27 mouse cellular contexts compared by ENCODE assay signal in the genomic region with DNA sequence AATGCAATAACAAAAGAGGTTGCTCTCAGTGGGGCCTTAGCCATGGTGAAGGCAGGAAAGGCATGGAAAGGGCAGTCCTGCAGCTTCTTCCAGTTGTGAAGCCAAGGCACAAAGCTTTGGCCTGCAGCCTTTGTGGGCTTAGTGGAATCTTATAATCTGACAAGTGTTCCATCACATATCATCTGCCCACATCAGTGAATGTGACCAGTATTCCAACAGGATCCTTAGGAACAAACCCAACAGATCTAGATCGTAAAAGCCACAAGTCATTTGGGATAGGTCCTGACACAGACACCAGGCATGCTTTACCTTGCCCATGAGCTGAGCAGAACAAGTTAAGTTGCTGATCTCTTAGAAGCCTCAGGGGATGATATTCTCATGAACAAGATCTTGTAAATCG.
"Had no signal": no experiment of that assay in that cellular context is flagged by ENCODE, and none has a peak within 500 bp of the region (broad histone marks: within the 10 kb centered on the region; RNA-seq: fewer than 3 reads in every experiment).

No protein-coding gene starts in this region.

- DNase-seq: left cerebral cortex, postnatal 4 days; liver; liver, embryonic 13.5 days; liver, postnatal 0 days; lung, adult 18-20 months; lung, adult 2 months; lung, embryonic 14.5 days; lung, postnatal 10 days; lung, postnatal 14 days; lung, postnatal 36 days; lung, postnatal 4 days; midbrain, embryonic 14.5 days had no signal

- H3K36me3 ChIP-seq: limb, embryonic 10.5 days; limb, embryonic 13.5 days; limb, embryonic 15.5 days; liver, embryonic 12.5 days; liver, embryonic 13.5 days; liver, embryonic 15.5 days; lung, embryonic 15.5 days; midbrain, embryonic 10.5 days; midbrain, embryonic 12.5 days; midbrain, embryonic 13.5 days; midbrain, embryonic 15.5 days had no signal

- H3K27me3 ChIP-seq: limb, embryonic 12.5 days; limb, embryonic 13.5 days; limb, embryonic 15.5 days; liver, embryonic 12.5 days; liver, embryonic 13.5 days; liver, embryonic 15.5 days; lung, embryonic 15.5 days; megakaryocyte, embryonic 14.5 days; midbrain, embryonic 12.5 days; midbrain, embryonic 13.5 days; midbrain, embryonic 15.5 days had no signal

- H3K4me3 ChIP-seq: limb, embryonic 10.5 days; limb, embryonic 12.5 days; limb, embryonic 13.5 days; limb, embryonic 15.5 days; liver, embryonic 12.5 days; liver, embryonic 13.5 days; liver, embryonic 15.5 days; lung, embryonic 15.5 days; megakaryocyte, embryonic 14.5 days; midbrain, embryonic 10.5 days; midbrain, embryonic 12.5 days; midbrain, embryonic 13.5 days; midbrain, embryonic 15.5 days; myocyte had no signal

- H3K9ac ChIP-seq: limb, embryonic 12.5 days; limb, embryonic 13.5 days; limb, embryonic 15.5 days; liver, embryonic 12.5 days; liver, embryonic 13.5 days; liver, embryonic 14.5 days; liver, embryonic 15.5 days; liver, postnatal 0 days; lung, embryonic 14.5 days; lung, embryonic 15.5 days; midbrain, embryonic 12.5 days; midbrain, embryonic 13.5 days; midbrain, embryonic 15.5 days had no signal

- H3K4me1 ChIP-seq: limb, embryonic 10.5 days; limb, embryonic 12.5 days; limb, embryonic 13.5 days; limb, embryonic 15.5 days; liver, embryonic 12.5 days; liver, embryonic 13.5 days; liver, embryonic 15.5 days; lung, embryonic 15.5 days; megakaryocyte, embryonic 14.5 days; midbrain, embryonic 10.5 days; midbrain, embryonic 12.5 days; midbrain, embryonic 13.5 days; midbrain, embryonic 15.5 days had no signal

- H3K27ac ChIP-seq: limb, embryonic 10.5 days; limb, embryonic 12.5 days; limb, embryonic 13.5 days; limb, embryonic 15.5 days; liver, embryonic 12.5 days; liver, embryonic 13.5 days; liver, embryonic 14.5 days; liver, embryonic 15.5 days; lung, embryonic 15.5 days; macrophage; midbrain, embryonic 10.5 days; midbrain, embryonic 12.5 days; midbrain, embryonic 13.5 days; midbrain, embryonic 15.5 days had no signal
